Mouse (Mus musculus) liver, adult 2 months (tissue): Measurements from ENCODE around the gene Txndc15.

Experiments
- CTCF ChIP-seq: fragments of 200-500 bp; IDR thresholded peaks from 2 replicates; pipeline ENCODE4 v1.5.1; 2011; ENCODE audit warnings: low read depth, low read length, control low read depth
- POLR2A ChIP-seq: fragments of 200-500 bp; IDR thresholded peaks from 2 replicates; pipeline ENCODE4 v1.6.1; 2011; ENCODE audit warnings: low read length, control low read depth; ENCODE audit not compliant: insufficient read depth; ENCODE audit errors: extremely low read depth

DNA sequence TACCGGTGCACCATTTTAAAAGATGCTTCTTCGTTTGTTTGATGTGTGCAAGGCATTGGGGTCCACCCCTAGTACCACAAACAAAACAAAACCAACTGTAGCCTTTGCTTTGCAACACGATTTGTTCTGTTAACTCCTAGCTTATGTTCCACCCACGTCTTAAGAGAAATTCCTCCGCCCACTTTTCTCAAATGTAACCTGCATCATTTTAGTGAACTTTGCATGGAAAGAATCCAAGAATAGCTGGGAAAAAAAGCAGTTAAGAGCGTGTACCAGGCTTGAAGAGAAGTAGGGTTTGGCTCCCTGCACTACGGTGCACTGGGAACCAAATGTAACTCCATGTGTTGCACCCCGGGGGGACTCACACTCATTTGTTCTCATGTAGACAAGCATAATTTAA lies 20.3 kb upstream of the Txndc15 start:
- TF ChIP-seq CTCF (no peak), POLR2A (no peak)
